Mouse (Mus musculus) ovary, postnatal 36 days (tissue): Measurements from ENCODE around the gene Svep1.

Experiments
- DNase-seq: peaks from one replicate; pipeline ENCODE4 v3.0.0; 2022; ENCODE audit warnings: low spot score, mixed read lengths

Gene Svep1

GRCm38 (mm10) chr4:58082588-58082987 is 124.1 kb downstream of the Svep1 start:
- peak; percentile 65 for DNase-seq

GRCm38 (mm10) chr4:58079631-58080030 is 127.0 kb downstream of the Svep1 start:
- peak; percentile 49 for DNase-seq

- no peak for DNase-seq
Measured at GRCm38 (mm10) chr4:58077950-58078349, 128.7 kb downstream of the Svep1 start.

- no peak for DNase-seq
Measured at GRCm38 (mm10) chr4:58077536-58077935, 129.1 kb downstream of the Svep1 start.

- no peak for DNase-seq
Measured at GRCm38 (mm10) chr4:58072888-58073287, 133.8 kb downstream of the Svep1 start.

- no peak for DNase-seq
Measured at GRCm38 (mm10) chr4:58068886-58069285, 137.8 kb downstream of the Svep1 start.

GRCm38 (mm10) chr4:58064721-58065120 is 141.9 kb downstream of the Svep1 start:
- no peak for DNase-seq

GRCm38 (mm10) chr4:58062933-58063332 is 143.7 kb downstream of the Svep1 start:
- DNase-seq = no peak

- no peak for DNase-seq
Measured at GRCm38 (mm10) chr4:58055653-58056052, 151.0 kb downstream of the Svep1 start.

- DNase-seq = no peak
Measured at GRCm38 (mm10) chr4:58054441-58054840, 152.2 kb downstream of the Svep1 start.

GRCm38 (mm10) chr4:58050746-58051145 is 155.9 kb downstream of the Svep1 start:
- DNase-seq = no peak

- DNase-seq = no peak
Measured at GRCm38 (mm10) chr4:58050276-58050675, 156.4 kb downstream of the Svep1 start.

GRCm38 (mm10) chr4:58044833-58045232 is 161.8 kb downstream of the Svep1 start:
- no peak for DNase-seq

- no peak for DNase-seq
Measured at GRCm38 (mm10) chr4:58044356-58044755, 162.3 kb downstream of the Svep1 start.

GRCm38 (mm10) chr4:58040093-58040492 is 166.6 kb downstream of the Svep1 start:
- DNase-seq = no peak

GRCm38 (mm10) chr4:58037096-58037705 is 169.5 kb downstream of the Svep1 start:
- DNase-seq = no peak

GRCm38 (mm10) chr4:58034663-58035062 is 172.0 kb downstream of the Svep1 start:
- DNase-seq = no peak

GRCm38 (mm10) chr4:58032714-58033113 is 173.9 kb downstream of the Svep1 start:
- DNase-seq = no peak

GRCm38 (mm10) chr4:58009024-58009423 is 197.6 kb downstream of the Svep1 start, which contains the start of gene Txndc8:
TSS of gene Txndc8 (minus strand) at chr4:58009124.
- DNase-seq = no peak

GRCm38 (mm10) chr4:58003501-58003900 is 203.2 kb downstream of the Svep1 start:
- no peak for DNase-seq
